Mouse (Mus musculus) layer of hippocampus, adult 9-10 months (tissue): ENCODE results near the gene Ngb.
A peak's percentile ranks its signal among the peaks of the same experiment; 100 is the strongest.

ENCODE experiments used
- DNase-seq: peaks from one replicate; pipeline ENCODE4 v3.0.0; 2022; ENCODE audit warnings: low spot score

Gene Ngb

DNA sequence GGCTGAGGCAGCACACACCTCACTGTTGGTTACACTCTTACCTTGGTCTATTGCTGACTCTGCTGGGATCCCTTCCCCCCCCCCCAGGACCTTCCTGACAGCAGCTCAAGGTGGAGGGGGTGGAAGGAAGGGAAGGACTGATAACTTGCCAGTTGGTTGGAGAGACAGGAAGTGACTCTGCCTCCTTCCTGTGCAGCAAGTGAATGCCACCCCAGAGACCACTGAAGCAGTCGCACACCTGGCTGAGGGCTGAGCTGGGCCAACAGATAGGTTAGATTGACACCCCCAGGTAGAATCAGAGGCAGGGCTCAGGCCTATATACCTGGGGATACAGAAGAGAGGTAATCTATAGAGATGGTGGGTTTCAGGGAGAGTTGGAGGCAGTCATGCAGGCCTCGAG, 10.4 kb downstream of the Ngb start:
- DNase-seq: no peak

DNA sequence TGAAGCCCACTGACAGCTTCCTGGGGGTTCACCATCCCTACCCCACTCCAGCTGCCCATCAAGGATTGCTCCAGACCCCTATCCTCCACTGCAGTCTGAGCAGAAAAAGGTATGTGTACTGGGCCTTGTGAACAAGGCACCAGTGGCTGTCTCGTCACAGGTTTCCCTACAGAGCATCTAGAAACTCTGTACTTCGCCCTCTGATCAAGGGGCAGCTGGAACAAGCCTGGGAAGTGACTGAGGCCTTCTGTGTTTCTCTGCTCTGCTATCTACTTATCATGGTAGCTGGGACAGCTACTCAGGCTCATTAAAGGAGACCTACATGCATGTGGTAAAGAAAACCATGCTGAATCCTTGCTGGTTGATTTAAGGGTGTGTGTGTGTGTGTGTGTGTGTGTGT, 12.6 kb downstream of the Ngb start:
- DNase-seq: no peak

DNA sequence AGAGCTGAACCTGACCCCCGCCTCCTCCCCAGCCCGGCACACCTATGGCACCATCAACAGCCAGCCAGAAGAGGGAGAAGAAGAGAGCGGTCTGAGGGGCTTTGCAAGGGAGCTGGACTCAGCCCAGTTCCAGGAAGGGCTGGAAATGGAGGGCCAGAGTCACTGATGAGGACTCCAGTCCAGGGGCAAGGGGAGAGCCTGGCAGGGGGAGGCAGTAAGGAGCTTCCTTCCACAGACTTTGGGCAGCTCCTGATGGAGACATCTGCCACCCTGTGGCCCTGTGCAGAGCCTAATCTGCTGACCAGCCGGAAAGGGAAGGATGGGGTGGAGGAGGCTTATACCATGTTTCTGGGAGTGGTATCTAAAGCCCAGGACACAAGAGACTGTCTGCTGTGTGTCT, 13.1 kb downstream of the Ngb start:
- no peak for DNase-seq

DNA sequence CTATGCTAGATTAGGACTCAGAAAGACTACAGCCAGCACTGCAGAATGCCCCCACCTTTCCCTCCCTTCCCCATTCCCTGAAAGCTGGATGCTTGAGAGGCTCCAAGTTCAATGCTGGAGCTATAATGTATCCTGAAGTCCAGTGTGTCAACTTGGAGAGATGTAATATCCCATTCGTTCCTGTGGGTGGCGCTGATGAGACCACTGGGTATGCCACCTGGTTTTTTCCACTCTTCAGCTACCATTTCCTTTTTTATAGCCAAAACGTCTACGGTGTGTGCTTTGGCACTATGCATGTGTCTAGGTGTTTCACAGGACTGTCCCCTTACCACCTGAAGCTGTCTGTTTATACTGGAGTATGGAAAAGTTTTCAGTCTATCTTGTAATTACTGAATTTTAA, 14.0 kb downstream of the Ngb start:
- DNase-seq: no peak

DNA sequence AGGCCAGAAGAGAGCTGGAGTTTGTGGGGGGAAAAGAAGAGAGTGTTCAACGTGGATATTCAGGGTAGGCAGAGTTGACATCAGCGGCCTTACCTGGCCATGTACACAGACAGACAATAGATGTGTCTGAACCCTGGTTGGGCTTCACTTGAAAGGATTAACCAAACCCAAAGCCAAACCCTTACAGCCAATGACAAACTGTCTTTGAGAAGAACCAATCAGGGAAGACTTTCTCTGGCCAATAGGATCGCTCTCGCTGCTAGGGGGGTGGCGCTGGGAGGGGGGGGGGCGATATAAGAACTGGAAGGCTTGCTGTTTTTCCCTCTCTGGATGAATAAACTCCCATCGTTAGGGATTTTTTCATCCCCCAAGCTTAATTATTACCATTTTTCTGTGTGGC, 15.1 kb downstream of the Ngb start:
- DNase-seq: no peak

DNA sequence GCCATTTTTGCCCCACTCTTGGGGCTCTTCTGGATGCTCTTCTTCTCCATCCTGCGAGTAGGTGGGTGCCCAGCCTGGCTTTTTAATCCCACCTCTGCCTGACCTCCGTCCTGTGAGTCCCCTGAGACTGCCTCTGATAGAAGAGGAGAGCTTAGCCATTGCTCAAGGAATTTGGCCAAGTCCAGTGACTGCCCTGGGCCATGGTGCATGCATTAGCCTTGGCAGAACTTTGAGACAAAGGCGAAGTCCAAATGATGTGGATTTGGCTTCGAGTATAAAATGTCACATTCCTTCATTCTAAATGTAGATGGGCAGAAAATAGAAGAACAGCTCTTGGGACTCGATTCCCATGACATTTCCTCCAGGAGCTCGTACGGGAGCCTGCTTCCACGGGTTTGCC, 19.5 kb downstream of the Ngb start:
- DNase-seq: no peak

DNA sequence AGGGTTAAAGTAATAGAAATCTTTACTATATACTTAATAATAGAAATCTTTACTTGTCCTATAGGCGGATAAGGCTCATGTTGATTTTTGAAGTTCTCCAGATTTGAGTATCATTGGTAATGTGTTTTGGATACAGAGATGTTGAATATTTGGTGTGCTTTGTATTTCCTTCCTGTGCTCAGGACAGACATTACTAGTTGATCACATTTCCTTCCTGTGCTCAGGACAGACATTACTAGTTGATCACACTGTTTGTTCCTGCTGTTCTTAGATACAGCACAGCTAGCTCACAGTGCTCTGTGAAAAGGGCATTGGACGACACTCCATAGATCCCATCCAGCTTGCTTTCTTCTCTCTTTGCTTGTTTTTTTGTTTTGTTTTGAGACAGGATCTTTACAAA, 25.7 kb downstream of the Ngb start:
- no peak for DNase-seq

DNA sequence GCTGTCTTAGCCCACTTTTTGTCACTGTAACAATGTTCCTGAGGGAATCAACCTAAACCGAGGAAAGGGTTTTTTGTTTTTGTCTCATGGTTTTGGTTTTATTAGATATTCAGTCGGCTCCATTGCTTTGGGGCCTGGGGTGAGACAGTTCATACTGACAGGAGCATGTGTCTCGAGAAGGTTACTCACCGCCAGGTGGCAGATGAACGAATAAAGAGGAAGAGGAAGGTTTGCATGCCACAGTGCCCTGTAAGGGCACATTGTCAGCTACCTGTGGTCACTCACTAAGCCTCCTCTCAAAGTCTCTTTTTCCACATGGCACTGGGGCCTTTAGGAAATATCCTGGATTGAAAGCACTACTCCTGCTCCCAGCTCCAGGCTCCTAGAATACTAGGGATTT, 31.8 kb downstream of the Ngb start:
- no peak for DNase-seq

DNA sequence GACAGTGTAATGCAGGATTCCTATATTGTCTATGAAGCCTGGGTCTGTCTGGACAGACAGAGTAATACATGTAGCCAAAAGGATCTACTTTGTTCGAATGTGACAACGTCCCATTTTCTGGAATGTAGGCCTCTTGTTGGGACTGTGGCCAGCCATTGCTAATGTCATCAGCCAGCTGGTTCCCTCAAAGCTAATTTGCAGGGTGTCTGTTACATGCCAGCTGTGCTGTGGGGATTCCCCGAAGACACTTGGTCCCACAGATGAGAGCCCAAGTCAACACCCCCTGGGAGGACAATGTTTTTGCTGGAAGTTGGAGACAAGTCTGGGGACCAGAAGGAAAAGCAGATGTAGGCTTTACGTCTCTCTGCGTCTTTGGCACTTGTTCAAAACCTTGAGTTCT, 35.9 kb downstream of the Ngb start:
- DNase-seq: peak; percentile 43

DNA sequence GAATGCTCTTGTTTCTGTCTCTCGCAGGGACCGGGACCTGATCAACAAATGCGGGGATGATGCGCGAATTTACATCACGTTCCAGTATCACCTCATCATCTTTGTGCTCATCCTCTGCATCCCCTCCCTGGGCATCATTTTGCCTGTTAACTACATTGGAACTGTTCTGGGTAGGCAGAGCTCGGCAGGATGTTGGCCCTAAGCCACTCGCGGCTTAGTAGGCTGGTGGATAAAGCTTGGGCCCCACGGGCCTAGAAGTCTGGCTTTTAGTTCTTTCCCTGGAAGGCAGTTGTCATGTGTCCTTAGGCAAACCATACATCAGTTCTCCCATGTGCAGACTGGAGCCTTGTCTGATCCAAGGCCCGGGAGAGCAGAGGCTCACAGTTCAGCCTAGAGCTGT, 36.9 kb downstream of the Ngb start:
- no peak for DNase-seq

DNA sequence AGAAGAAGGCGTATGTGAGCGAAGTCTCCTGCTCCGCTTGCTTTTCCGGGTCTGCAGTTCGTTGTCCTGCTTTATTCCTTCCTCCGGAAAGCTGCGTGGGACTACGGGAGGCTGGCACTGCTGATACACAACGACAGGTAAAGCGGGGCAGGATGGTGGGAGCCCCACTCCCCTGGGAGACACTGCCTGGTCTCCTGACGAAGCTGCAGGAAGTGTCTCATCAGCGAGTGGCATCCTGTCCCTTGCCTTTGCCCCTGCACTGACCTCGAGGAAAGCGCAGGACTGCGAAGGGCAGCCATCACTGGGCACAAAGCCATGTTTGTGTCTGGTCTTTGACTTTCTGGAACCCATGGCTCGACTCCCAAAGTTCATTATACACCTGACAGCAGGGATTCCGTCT, 45.3 kb downstream of the Ngb start:
- no peak for DNase-seq

DNA sequence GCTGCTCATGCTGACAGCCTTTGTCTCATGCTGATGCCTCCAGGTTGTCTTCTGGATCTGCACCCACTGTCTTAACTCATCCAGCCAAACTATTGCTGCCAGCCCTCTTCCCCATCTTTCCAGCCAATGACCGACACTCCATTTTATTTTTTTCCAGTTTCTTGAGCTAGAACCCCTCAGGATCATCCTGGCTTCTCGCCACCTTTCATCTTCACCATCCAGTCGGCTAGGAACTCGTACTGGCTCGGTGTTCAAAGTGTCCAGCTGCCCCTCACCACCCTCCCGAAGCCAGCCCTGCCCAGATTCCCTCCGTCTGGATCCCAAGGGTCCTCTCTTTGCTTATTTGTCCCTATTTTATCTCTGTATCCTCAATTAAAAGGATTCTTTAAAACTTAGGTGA, 47.5 kb downstream of the Ngb start:
- DNase-seq: no peak

DNA sequence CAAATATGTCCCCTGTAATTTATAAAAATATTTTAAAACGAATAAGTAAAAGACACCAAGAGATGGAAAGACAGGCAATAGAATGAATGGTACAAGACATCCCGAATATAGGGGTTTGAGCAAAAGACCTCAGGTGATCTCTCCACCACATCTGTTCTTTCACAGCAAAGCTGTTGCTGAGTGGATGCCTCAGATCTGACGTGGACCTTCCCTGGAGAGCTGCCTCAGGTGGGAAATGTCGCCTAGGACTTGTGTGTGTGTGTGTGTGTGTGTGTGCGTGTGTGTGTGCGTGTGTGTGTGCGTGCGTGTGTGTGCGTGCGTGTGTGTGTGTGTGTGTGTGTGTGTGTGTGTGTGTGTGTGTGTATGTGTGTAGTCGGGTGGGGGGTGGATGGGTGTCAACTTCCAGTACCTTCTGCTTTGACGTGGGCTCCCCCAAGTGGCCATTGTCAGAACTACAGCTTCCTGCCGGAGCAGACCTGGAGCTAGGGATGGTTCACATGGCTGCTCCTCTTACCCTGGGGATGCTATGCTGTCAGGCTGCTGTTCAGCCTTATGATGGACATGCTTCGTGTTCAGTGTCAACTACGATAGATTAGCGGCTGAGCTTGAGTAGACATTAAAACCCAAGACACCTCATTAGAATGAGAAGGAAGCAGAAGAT, 49.5 kb downstream of the Ngb start:
- peak; percentile 85 for DNase-seq

DNA sequence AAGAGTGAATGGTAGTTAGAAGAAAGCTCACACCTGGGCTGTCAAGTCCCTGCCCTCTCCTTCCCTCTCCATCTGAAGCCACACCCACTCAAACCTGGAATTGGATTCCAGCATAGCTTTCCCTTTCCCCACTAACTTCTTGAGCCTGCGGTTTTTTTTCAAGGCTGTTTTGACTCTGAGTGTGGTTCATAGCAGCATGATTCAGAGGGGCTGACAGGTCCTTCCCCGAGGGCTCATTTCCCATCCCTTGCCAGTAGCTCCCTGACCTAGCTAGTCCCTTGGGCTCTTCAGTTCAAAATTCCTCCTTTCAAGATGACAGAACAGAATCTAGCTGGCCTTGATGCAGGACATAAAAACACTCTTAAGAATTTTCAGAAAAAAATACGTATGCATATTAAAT, 54.8 kb downstream of the Ngb start:
- no peak for DNase-seq
